Mouse (Mus musculus) forebrain, embryonic 11.5 days (tissue): ENCODE results near the gene Etv2. TPM values are rescaled to one million over a fixed set of nuclear protein-coding genes. Genes with fewer than 3 reads are reported as not detected.

Experiments
- ATAC-seq: fragments of 200-750 bp; cut with Nextera tagmentation; replicated peaks from 2 replicates; pipeline ENCODE4 v1.8.0; 2017; ENCODE audit warnings: moderate TSS enrichment; ENCODE audit not compliant: low FRiP score
- DNase-seq: peaks from one replicate; pipeline ENCODE4 v3.0.0-alpha.2; 2017; ENCODE audit warnings: low spot score
- H3K27ac ChIP-seq: fragments of 300-500 bp; sonication (generic); 2 replicates; pipeline ENCODE4 v1.5.1; 2014; ENCODE audit warnings: low read depth, low read length
- H3K27me3 ChIP-seq: fragments of 300-500 bp; sonication (generic); 2 replicates; pipeline ENCODE4 v1.6.1; 2014; ENCODE audit warnings: mild to moderate bottlenecking, low read length, mixed read lengths; ENCODE audit not compliant: control insufficient read depth, insufficient read depth
- H3K36me3 ChIP-seq: fragments of 300-500 bp; sonication (generic); 2 replicates; pipeline ENCODE4 v1.6.1; 2014; ENCODE audit warnings: mild to moderate bottlenecking, low read length, moderate library complexity, mixed read lengths; ENCODE audit not compliant: control insufficient read depth, insufficient read depth
- H3K4me1 ChIP-seq: fragments of 300-500 bp; sonication (generic); replicated peaks from 2 replicates; pipeline ENCODE4 v1.6.1; 2014; ENCODE audit warnings: low read length, mixed read lengths; ENCODE audit not compliant: control insufficient read depth, insufficient read depth
- H3K4me2 ChIP-seq: fragments of 300-500 bp; sonication (generic); 2 replicates; pipeline ENCODE4 v1.6.1; 2014; ENCODE audit warnings: low read depth, mild to moderate bottlenecking, low read length, moderate library complexity, mixed read lengths; ENCODE audit not compliant: severe bottlenecking
- H3K4me3 ChIP-seq: fragments of 300-500 bp; sonication (generic); 2 replicates; pipeline ENCODE4 v1.5.1; 2014; ENCODE audit warnings: low read depth, low read length
- H3K9ac ChIP-seq: fragments of 300-500 bp; sonication (generic); 2 replicates; pipeline ENCODE4 v1.6.1; 2014; ENCODE audit warnings: low read length
- H3K9me3 ChIP-seq: fragments of 300-500 bp; sonication (generic); 2 replicates; pipeline ENCODE4 v1.6.1; 2016; ENCODE audit warnings: low read length, mixed read lengths; ENCODE audit not compliant: control insufficient read depth
- WGBS: fragments of 180-500 bp; shearing (Covaris S2); extraction: QIAGEN DNeasy Blood & Tissue Kit; methylation state at CpG from one replicate; pipeline ENCODE4 v1.1.7; 2014; 5-methylcytosine and 5-hydroxymethylcytosine counted together
- microRNA-seq: library from miRNA; unstranded; fragments of <30 nt; microRNA quantifications from one replicate; pipeline ENCODE4, GENCODE M21; 2016; ENCODE audit not compliant: insufficient number of aligned reads
- polyA plus RNA-seq: library from polyadenylated mRNA; unstranded; fragments of >200 nt; fragmentation: Nextera tagmentation; extraction: Ambion mirVana; gene quantifications from 2 replicates; pipeline ENCODE4 v1.2.1, GENCODE M21; 2014

Gene Etv2
- polyA plus RNA-seq, 1 experiment from 2014 or later, result not detected

GRCm38 (mm10) chr7:30587842-30588667 lies 47.6 kb downstream of the Etv2 start:
- peak overlapping the region; percentile 99 for H3K9ac ChIP-seq
- H3K27me3 ChIP-seq, result no peaks in the 10 kb centered on the region
- DNase-seq, result peak; percentile 79
- H3K4me3 ChIP-seq, result peak overlapping the region; percentile 96
- WGBS, result under 1% methylated on average over 60 of the region's 67 CpGs
- H3K9me3 ChIP-seq, result no peaks in the 10 kb centered on the region
- ATAC-seq, result peak; percentile 50
- H3K36me3 ChIP-seq, result peaks cover 11% of the 10 kb centered on the region; the same call in 1 of the 2 replicates
- peak overlapping the region; percentile 93 for H3K4me2 ChIP-seq
- peaks cover 8% of the 10 kb centered on the region for H3K4me1 ChIP-seq
- peak overlapping the region; percentile 85 for H3K27ac ChIP-seq

DNA sequence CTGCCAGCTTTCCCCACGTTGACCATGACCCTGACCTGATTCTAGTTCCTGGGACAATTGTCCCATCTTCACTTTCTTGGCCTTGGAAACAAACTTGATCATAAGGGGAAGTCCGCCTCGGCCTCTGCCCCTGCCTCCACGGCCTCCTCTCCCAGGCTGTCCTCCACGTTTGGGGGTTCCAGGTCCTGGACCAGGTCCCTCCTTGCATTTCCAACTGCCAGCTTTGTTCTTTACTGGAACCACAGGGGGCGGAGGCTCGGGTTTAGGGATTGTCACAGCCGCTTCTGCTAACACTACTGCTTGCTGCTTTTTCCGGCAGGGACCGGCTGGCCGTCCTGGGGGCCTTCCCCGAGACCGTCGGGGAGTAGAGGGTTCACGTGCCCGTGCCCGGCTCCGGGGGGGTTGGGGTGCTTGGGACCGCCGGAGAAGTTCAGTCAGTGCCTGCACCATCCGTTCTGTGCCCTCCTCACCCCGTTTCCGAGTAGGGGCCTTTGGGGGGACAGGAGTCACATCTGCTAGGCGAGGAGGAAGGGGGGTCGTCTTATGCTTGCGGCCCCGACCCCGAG lies 49.1 kb downstream of the Etv2 start:
- H3K36me3 ChIP-seq, result peaks cover 14% of the 10 kb centered on the region
- no peak overlapping the region; the same call in 1 of the 2 replicates for H3K4me3 ChIP-seq
- H3K4me1 ChIP-seq, result peaks cover 8% of the 10 kb centered on the region
- H3K9ac ChIP-seq, result no peak overlapping the region; the same call in 1 of the 2 replicates
- H3K27me3 ChIP-seq, result no peaks in the 10 kb centered on the region
- 90% methylated on average over 28 of the region's 28 CpGs for WGBS
- H3K27ac ChIP-seq, result no peak overlapping the region
- H3K9me3 ChIP-seq, result no peaks in the 10 kb centered on the region
- DNase-seq (no peak), ATAC-seq (no peak)
- no peak overlapping the region; the same call in 1 of the 2 replicates for H3K4me2 ChIP-seq

DNA sequence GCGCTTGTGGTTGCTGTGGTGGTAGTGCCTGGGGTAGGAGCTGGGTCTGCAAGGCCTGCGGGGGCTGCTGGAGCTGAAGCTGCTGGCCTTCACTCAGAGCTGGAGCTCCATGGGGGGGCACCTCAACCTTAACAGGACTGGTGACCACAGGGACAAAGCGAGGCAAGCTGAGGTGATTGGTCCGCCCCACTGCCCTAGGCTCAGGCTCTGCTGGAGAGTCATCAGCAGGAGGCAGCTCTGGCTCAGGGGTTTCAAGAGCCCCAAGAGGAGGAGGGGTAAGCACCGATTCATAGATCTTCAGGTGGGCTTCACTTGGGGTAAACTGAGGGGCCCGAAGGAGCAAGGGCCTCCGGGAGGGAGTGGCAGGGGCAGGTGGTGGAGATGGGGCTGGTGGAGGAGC lies 50.5 kb downstream of the Etv2 start:
- WGBS, result 93% methylated on average over 7 of the region's 7 CpGs
- no peak for DNase-seq

GRCm38 (mm10) chr7:30584339-30584738 lies 51.3 kb downstream of the Etv2 start:
- no peaks in the 10 kb centered on the region for H3K9me3 ChIP-seq
- WGBS, result 90% methylated on average over 10 of the region's 10 CpGs

More for the DNA sequence above, 50.5 kb downstream of the Etv2 start:
- Histone ChIP-seq H3K36me3 (peaks cover 23% of the 10 kb centered on the region), H3K4me2 (no peak overlapping the region), H3K4me1 (peaks cover 8% of the 10 kb centered on the region), H3K27me3 (no peaks in the 10 kb centered on the region), H3K9ac (no peak overlapping the region), H3K27ac (no peak overlapping the region), H3K4me3 (no peak overlapping the region), H3K9me3 (no peaks in the 10 kb centered on the region)
- no peak for ATAC-seq

More at GRCm38 (mm10) chr7:30584339-30584738, 51.3 kb downstream of the Etv2 start:
- peaks cover 30% of the 10 kb centered on the region for H3K36me3 ChIP-seq
- ATAC-seq (no peak), DNase-seq (no peak)
- H3K4me2 ChIP-seq, result no peak overlapping the region
- H3K4me3 ChIP-seq, result no peak overlapping the region
- peaks cover 8% of the 10 kb centered on the region; the same call in 1 of the 2 replicates for H3K4me1 ChIP-seq
- no peak overlapping the region for H3K27ac ChIP-seq
- H3K27me3 ChIP-seq, result no peaks in the 10 kb centered on the region
- H3K9ac ChIP-seq, result no peak overlapping the region

Small RNA genes lying within 50 kb of the gene (microRNA-seq; reads per million reads assigned to microRNA genes)
- gene Mir3569, result not detected

Other genes starting within 250 kb of the Etv2 start
- gene Tyrobp, start 222.1 kb downstream of the Etv2 start, polyA plus RNA-seq, result 9.6 and 15.2 TPM in 2 replicates
- 1.0 TPM in 1 of 2 replicates, not detected in the other for gene Hcst, start 216.0 kb downstream of the Etv2 start, polyA plus RNA-seq
- gene Nfkbid, start 214.1 kb downstream of the Etv2 start, polyA plus RNA-seq, result 1.3 and 1.6 TPM in 2 replicates
- 99.2 and 108 TPM in 2 replicates for gene Aplp1, start 190.3 kb downstream of the Etv2 start, polyA plus RNA-seq
- 0.55 and 0.61 TPM in 2 replicates for gene Kirrel2, start 178.2 kb downstream of the Etv2 start, polyA plus RNA-seq
- gene Nphs1, start 177.5 kb downstream of the Etv2 start, polyA plus RNA-seq, result 0.21 and 0.24 TPM in 2 replicates
- not detected in 2 replicates for gene Prodh2, start 142.2 kb downstream of the Etv2 start, polyA plus RNA-seq
- gene Arhgap33, start 100.8 kb downstream of the Etv2 start, polyA plus RNA-seq, result 66.0 and 72.7 TPM in 2 replicates
- 5.5 and 7.4 TPM in 2 replicates for gene Hspb6, start 83.7 kb downstream of the Etv2 start, polyA plus RNA-seq
- 20.0 and 23.6 TPM in 2 replicates for gene Proser3, start 83.6 kb downstream of the Etv2 start, polyA plus RNA-seq
- 45.7 and 50.2 TPM in 2 replicates for gene Lin37, start 76.0 kb downstream of the Etv2 start, polyA plus RNA-seq
- gene U2af1l4, start 72.6 kb downstream of the Etv2 start, polyA plus RNA-seq, result 89.2 and 97.5 TPM in 2 replicates
- 12.1 and 13.6 TPM in 2 replicates for gene Gm49396, start 72.5 kb downstream of the Etv2 start, polyA plus RNA-seq
- 96.1 and 99.3 TPM in 2 replicates for gene Psenen, start 72.2 kb downstream of the Etv2 start, polyA plus RNA-seq
- 4.7 and 6.0 TPM in 2 replicates for gene Igflr1, start 70.4 kb downstream of the Etv2 start, polyA plus RNA-seq
- gene Kmt2b, start 47.1 kb downstream of the Etv2 start, polyA plus RNA-seq, result 14.3 TPM in 2 replicates
- 0.15 and 0.31 TPM in 2 replicates for gene Zbtb32, start 36.9 kb downstream of the Etv2 start, polyA plus RNA-seq
- gene Upk1a, start 23.0 kb downstream of the Etv2 start, polyA plus RNA-seq, result 0.31 and 0.73 TPM in 2 replicates
- gene Cox6b1, start 9.7 kb downstream of the Etv2 start, polyA plus RNA-seq, result 700 and 735 TPM in 2 replicates
- 131 and 138 TPM in 2 replicates for gene Rbm42, start 14.5 kb upstream of the Etv2 start, polyA plus RNA-seq
- gene Haus5, start 29.1 kb upstream of the Etv2 start, polyA plus RNA-seq, result 68.9 and 76.6 TPM in 2 replicates
- gene Pmis2, start 35.8 kb upstream of the Etv2 start, polyA plus RNA-seq, result not detected in 2 replicates
- not detected in 2 replicates for gene 2200002J24Rik, start 63.1 kb upstream of the Etv2 start, polyA plus RNA-seq
- 0.72 and 1.7 TPM in 2 replicates for gene Atp4a, start 76.4 kb upstream of the Etv2 start, polyA plus RNA-seq
- 133 and 153 TPM in 2 replicates for gene Tmem147, start 93.7 kb upstream of the Etv2 start, polyA plus RNA-seq
- gene Gapdhs, start 107.8 kb upstream of the Etv2 start, polyA plus RNA-seq, result 0.33 and 1.5 TPM in 2 replicates
- 0.27 and 1.8 TPM in 2 replicates for gene Sbsn, start 115.6 kb upstream of the Etv2 start, polyA plus RNA-seq
- gene Dmkn, start 127.9 kb upstream of the Etv2 start, polyA plus RNA-seq, result not detected in 2 replicates
- gene Krtdap, start 152.0 kb upstream of the Etv2 start, polyA plus RNA-seq, result not detected in 2 replicates
- gene Ffar2, start 187.9 kb upstream of the Etv2 start, polyA plus RNA-seq, result not detected in 2 replicates
- not detected in 2 replicates for gene Ffar3, start 220.3 kb upstream of the Etv2 start, polyA plus RNA-seq
- not detected in 2 replicates for gene Ffar1, start 225.7 kb upstream of the Etv2 start, polyA plus RNA-seq
- gene Cd22, start 244.5 kb upstream of the Etv2 start, polyA plus RNA-seq, result not detected in 2 replicates